Mouse (Mus musculus): ENCODE measurements around the gene Bub1b. TPM values are rescaled to one million over a fixed set of nuclear protein-coding genes. Genes with fewer than 3 reads are reported as not detected.

Bub1b gene
- polyA plus RNA-seq, 1 experiment from 2014 or later: 36.4 TPM

- H3K9me3 ChIP-seq (ENCODE audit: control insufficient read depth, low read length): no peaks in the 10 kb centered on the region
- no peak overlapping the region for H3K27ac ChIP-seq (ENCODE audit: low read length)
- H3K4me3 ChIP-seq (replicated peaks; ENCODE audit: low read length): no peak overlapping the region
- H3K9ac ChIP-seq (replicated peaks; ENCODE audit: low read depth, low read length): no peak overlapping the region
- peaks cover 16% of the 10 kb centered on the region for H3K4me1 ChIP-seq (replicated peaks; ENCODE audit: control insufficient read depth, insufficient read depth, low read length)
- 0 out of 2 replicates have a peak, but pooled peaks cover under 1% of the 10 kb centered on the region for H3K27me3 ChIP-seq (replicated peaks; ENCODE audit: control insufficient read depth, insufficient read depth, low read length)
- WGBS: 71% methylated on average over 6 of the region's 6 CpGs
- H3K36me3 ChIP-seq (ENCODE audit: control insufficient read depth, insufficient read depth): no peaks in the 10 kb centered on the region
- H3K4me2 ChIP-seq (ENCODE audit: low read length): no peak overlapping the region
- no peak for ATAC-seq
Measured at GRCm38 (mm10) chr2:118669245-118669644, 71.2 kb downstream of the Bub1b start.

GRCm38 (mm10) chr2:118669785-118670184 lies 71.8 kb downstream of the Bub1b start:
- 49% methylated on average over 2 of the region's 2 CpGs for WGBS
- ATAC-seq: no peak
- H3K9me3 ChIP-seq (ENCODE audit: control insufficient read depth, low read length): no peaks in the 10 kb centered on the region
- peaks cover 12% of the 10 kb centered on the region for H3K4me1 ChIP-seq (replicated peaks; ENCODE audit: control insufficient read depth, insufficient read depth, low read length)
- no peaks in the 10 kb centered on the region for H3K36me3 ChIP-seq (ENCODE audit: control insufficient read depth, insufficient read depth)
- no peak overlapping the region for H3K9ac ChIP-seq (replicated peaks; ENCODE audit: low read depth, low read length)
- H3K27me3 ChIP-seq (replicated peaks; ENCODE audit: control insufficient read depth, insufficient read depth, low read length): 0 out of 2 replicates have a peak, but pooled peaks cover 2% of the 10 kb centered on the region
- no peak overlapping the region for H3K4me2 ChIP-seq (ENCODE audit: low read length)
- no peak overlapping the region for H3K27ac ChIP-seq (ENCODE audit: low read length)
- H3K4me3 ChIP-seq (replicated peaks; ENCODE audit: low read length): no peak overlapping the region

- ATAC-seq: no peak
- no peak overlapping the region for H3K9ac ChIP-seq (replicated peaks; ENCODE audit: low read depth, low read length)
- no peak overlapping the region for H3K4me3 ChIP-seq (replicated peaks; ENCODE audit: low read length)
- peaks cover 2% of the 10 kb centered on the region for H3K4me1 ChIP-seq (replicated peaks; ENCODE audit: control insufficient read depth, insufficient read depth, low read length)
- peaks cover 18% of the 10 kb centered on the region for H3K27me3 ChIP-seq (replicated peaks; ENCODE audit: control insufficient read depth, insufficient read depth, low read length)
- no peak overlapping the region for H3K4me2 ChIP-seq (ENCODE audit: low read length)
- H3K9me3 ChIP-seq (ENCODE audit: control insufficient read depth, low read length): no peaks in the 10 kb centered on the region
- no peaks in the 10 kb centered on the region for H3K36me3 ChIP-seq (ENCODE audit: control insufficient read depth, insufficient read depth)
- H3K27ac ChIP-seq (ENCODE audit: low read length): no peak overlapping the region
- WGBS: 71% methylated on average over 1 of the region's 1 CpGs
Measured at GRCm38 (mm10) chr2:118671728-118672127, 73.7 kb downstream of the Bub1b start.

- ATAC-seq: no peak
- H3K9me3 ChIP-seq (ENCODE audit: control insufficient read depth, low read length): no peaks in the 10 kb centered on the region
- H3K36me3 ChIP-seq (ENCODE audit: control insufficient read depth, insufficient read depth): no peaks in the 10 kb centered on the region
- H3K27me3 ChIP-seq (replicated peaks; ENCODE audit: control insufficient read depth, insufficient read depth, low read length): peaks cover 30% of the 10 kb centered on the region
- no peak overlapping the region for H3K27ac ChIP-seq (ENCODE audit: low read length)
- WGBS: 18% methylated on average over 15 of the region's 15 CpGs
- peaks cover 13% of the 10 kb centered on the region for H3K4me1 ChIP-seq (replicated peaks; ENCODE audit: control insufficient read depth, insufficient read depth, low read length)
- no peak overlapping the region for H3K9ac ChIP-seq (replicated peaks; ENCODE audit: low read depth, low read length)
- H3K4me3 ChIP-seq (replicated peaks; ENCODE audit: low read length): no peak overlapping the region
- H3K4me2 ChIP-seq (ENCODE audit: low read length): no peak overlapping the region
Measured at GRCm38 (mm10) chr2:118673686-118674465, 75.9 kb downstream of the Bub1b start.

GRCm38 (mm10) chr2:118674500-118674899 lies 76.5 kb downstream of the Bub1b start:
- Histone ChIP-seq H3K36me3 (ENCODE audit: control insufficient read depth, insufficient read depth) (no peaks in the 10 kb centered on the region), H3K9ac (replicated peaks; ENCODE audit: low read depth, low read length) (no peak overlapping the region), H3K27me3 (replicated peaks; ENCODE audit: control insufficient read depth, insufficient read depth, low read length) (peaks cover 33% of the 10 kb centered on the region), H3K9me3 (ENCODE audit: control insufficient read depth, low read length) (no peaks in the 10 kb centered on the region), H3K4me2 (ENCODE audit: low read length) (no peak overlapping the region), H3K27ac (ENCODE audit: low read length) (no peak overlapping the region), H3K4me1 (replicated peaks; ENCODE audit: control insufficient read depth, insufficient read depth, low read length) (peaks cover 13% of the 10 kb centered on the region), H3K4me3 (replicated peaks; ENCODE audit: low read length) (no peak overlapping the region)
- WGBS: 20% methylated on average over 7 of the region's 7 CpGs
- ATAC-seq: no peak

- H3K9ac ChIP-seq (replicated peaks; ENCODE audit: low read depth, low read length): peak overlapping the region; percentile 67
- H3K4me1 ChIP-seq (replicated peaks; ENCODE audit: control insufficient read depth, insufficient read depth, low read length): peaks cover 13% of the 10 kb centered on the region
- peak overlapping the region; percentile 98 for H3K4me2 ChIP-seq (ENCODE audit: low read length)
- no peaks in the 10 kb centered on the region for H3K36me3 ChIP-seq (ENCODE audit: control insufficient read depth, insufficient read depth)
- peak; percentile 58 for ATAC-seq
- H3K4me3 ChIP-seq (replicated peaks; ENCODE audit: low read length): peak overlapping the region; percentile 61
- H3K27me3 ChIP-seq (replicated peaks; ENCODE audit: control insufficient read depth, insufficient read depth, low read length): peaks cover 33% of the 10 kb centered on the region
- WGBS: under 1% methylated on average over 81 of the region's 89 CpGs
- H3K27ac ChIP-seq (ENCODE audit: low read length): no peak overlapping the region
- no peaks in the 10 kb centered on the region for H3K9me3 ChIP-seq (ENCODE audit: control insufficient read depth, low read length)
Measured at GRCm38 (mm10) chr2:118676839-118677741, 79.1 kb downstream of the Bub1b start.

- ATAC-seq: no peak; the same call in none of the 2 replicates
- Histone ChIP-seq H3K4me3 (replicated peaks; ENCODE audit: low read length) (peak overlapping the region; percentile 61), H3K27me3 (replicated peaks; ENCODE audit: control insufficient read depth, insufficient read depth, low read length) (peaks cover 33% of the 10 kb centered on the region), H3K9me3 (ENCODE audit: control insufficient read depth, low read length) (no peaks in the 10 kb centered on the region), H3K4me1 (replicated peaks; ENCODE audit: control insufficient read depth, insufficient read depth, low read length) (peaks cover 17% of the 10 kb centered on the region), H3K36me3 (ENCODE audit: control insufficient read depth, insufficient read depth) (no peaks in the 10 kb centered on the region), H3K9ac (replicated peaks; ENCODE audit: low read depth, low read length) (0 out of 2 replicates have a peak overlapping the region, but pooled peaks have one; percentile 67), H3K4me2 (ENCODE audit: low read length) (peak overlapping the region; percentile 98), H3K27ac (ENCODE audit: low read length) (no peak overlapping the region)
- WGBS: 19% methylated on average over 4 of the region's 4 CpGs
Measured at GRCm38 (mm10) chr2:118677817-118678216, 79.8 kb downstream of the Bub1b start.

- H3K4me1 ChIP-seq (replicated peaks; ENCODE audit: control insufficient read depth, insufficient read depth, low read length): peaks cover 19% of the 10 kb centered on the region
- no peaks in the 10 kb centered on the region for H3K9me3 ChIP-seq (ENCODE audit: control insufficient read depth, low read length)
- no peak overlapping the region for H3K4me3 ChIP-seq (replicated peaks; ENCODE audit: low read length)
- no peak for ATAC-seq
- peaks cover 32% of the 10 kb centered on the region for H3K27me3 ChIP-seq (replicated peaks; ENCODE audit: control insufficient read depth, insufficient read depth, low read length)
- H3K9ac ChIP-seq (replicated peaks; ENCODE audit: low read depth, low read length): no peak overlapping the region
- no peak overlapping the region for H3K27ac ChIP-seq (ENCODE audit: low read length)
- WGBS: 85% methylated on average over 3 of the region's 3 CpGs
- H3K36me3 ChIP-seq (ENCODE audit: control insufficient read depth, insufficient read depth): no peaks in the 10 kb centered on the region
- no peak overlapping the region for H3K4me2 ChIP-seq (ENCODE audit: low read length)
Measured at GRCm38 (mm10) chr2:118679577-118679976, 81.6 kb downstream of the Bub1b start.

- Histone ChIP-seq H3K9me3 (ENCODE audit: control insufficient read depth, low read length) (no peaks in the 10 kb centered on the region), H3K4me1 (replicated peaks; ENCODE audit: control insufficient read depth, insufficient read depth, low read length) (peaks cover 19% of the 10 kb centered on the region), H3K4me2 (ENCODE audit: low read length) (no peak overlapping the region), H3K27ac (ENCODE audit: low read length) (no peak overlapping the region), H3K36me3 (ENCODE audit: control insufficient read depth, insufficient read depth) (no peaks in the 10 kb centered on the region), H3K27me3 (replicated peaks; ENCODE audit: control insufficient read depth, insufficient read depth, low read length) (peaks cover 23% of the 10 kb centered on the region), H3K4me3 (replicated peaks; ENCODE audit: low read length) (no peak overlapping the region), H3K9ac (replicated peaks; ENCODE audit: low read depth, low read length) (no peak overlapping the region)
- ATAC-seq: no peak
- 95% methylated on average over 6 of the region's 6 CpGs for WGBS
Measured at GRCm38 (mm10) chr2:118680926-118681325, 82.9 kb downstream of the Bub1b start.

Data from forebrain, embryonic 16.5 days (tissue).